Mouse (Mus musculus) heart, adult 2 months (tissue): ENCODE data around the gene Pnlip.

Source experiments
- CTCF ChIP-seq: fragments of 200-600 bp; IDR thresholded peaks from 2 replicates; pipeline ENCODE4 v1.8.1; 2022; ENCODE audit warnings: antibody characterized with exemption, mild to moderate bottlenecking, moderate library complexity
- EP300 ChIP-seq: fragments of 200-500 bp; IDR thresholded peaks from 2 replicates; pipeline ENCODE4 v1.6.1; 2011; ENCODE audit warnings: low read depth, low read length, control low read depth; ENCODE audit not compliant: insufficient read depth
- POLR2A ChIP-seq: fragments of 200-500 bp; IDR thresholded peaks from 2 replicates; pipeline ENCODE4 v1.6.1; 2011; ENCODE audit warnings: mild to moderate bottlenecking, low read depth, low read length, control low read depth; ENCODE audit not compliant: insufficient read depth

- TF ChIP-seq CTCF (no peak), EP300 (no peak), POLR2A (no peak)
Measured at GRCm38 (mm10) chr19:58612745-58613144, 39.6 kb upstream of the Pnlip start.
